Mouse (Mus musculus) lung, postnatal 14 days (tissue): ENCODE results near the gene Syn3.
"Not testable (repeated sequence)": the region's sequence is repeated elsewhere in the genome, so short reads cannot be mapped to it uniquely, and the experiment has no call there.

Experiments
- DNase-seq: peaks from one replicate; pipeline ENCODE4 v3.0.0; 2021

Syn3 gene

DNA sequence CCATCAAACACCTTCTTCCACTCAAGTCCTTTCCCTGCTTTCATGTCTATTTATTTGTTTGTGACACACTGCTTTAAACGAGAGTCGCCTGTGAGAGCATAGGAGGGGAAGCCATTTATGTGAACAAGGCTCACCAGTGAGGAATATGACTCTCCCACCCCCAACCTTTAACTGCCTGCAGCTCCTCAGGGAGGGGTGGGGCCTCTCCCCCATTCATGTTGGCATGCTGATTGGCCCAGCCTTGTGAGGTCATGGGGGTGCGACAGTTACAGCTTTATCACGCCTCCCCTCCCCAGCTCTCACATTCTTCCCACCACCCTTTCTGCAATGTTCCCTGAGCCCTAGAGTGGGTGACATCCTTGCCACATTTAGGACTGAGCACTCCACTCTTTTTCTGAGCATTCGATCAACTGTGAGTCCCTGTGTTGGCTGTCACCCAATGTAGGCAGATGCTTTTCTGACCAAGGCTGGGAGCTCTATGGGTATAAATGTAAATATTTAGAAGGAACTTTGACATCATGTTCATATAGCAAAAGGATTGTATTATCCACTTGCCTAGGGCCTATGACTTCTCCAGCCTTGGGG, 361.0 kb downstream of the Syn3 start:
- no peak for DNase-seq

DNA sequence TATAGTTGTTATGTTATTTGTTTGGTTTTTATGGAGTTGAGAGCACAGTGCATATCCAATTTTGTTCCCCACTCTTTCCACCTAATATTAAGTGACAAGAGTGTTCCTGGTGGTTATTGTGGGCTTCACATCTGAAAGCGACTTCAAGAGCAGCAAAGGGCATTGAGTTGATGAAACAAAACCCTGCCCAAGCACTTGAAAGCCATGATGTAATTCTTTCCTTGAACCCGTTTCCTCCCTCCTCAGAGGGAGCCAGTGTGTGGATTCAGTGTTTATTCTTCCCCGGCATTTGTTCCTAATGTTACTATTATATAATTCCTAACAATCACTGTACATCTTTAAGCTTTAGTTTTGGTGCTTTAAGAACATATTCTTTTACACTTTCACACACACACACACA, 361.6 kb downstream of the Syn3 start:
- DNase-seq, result no peak

DNA sequence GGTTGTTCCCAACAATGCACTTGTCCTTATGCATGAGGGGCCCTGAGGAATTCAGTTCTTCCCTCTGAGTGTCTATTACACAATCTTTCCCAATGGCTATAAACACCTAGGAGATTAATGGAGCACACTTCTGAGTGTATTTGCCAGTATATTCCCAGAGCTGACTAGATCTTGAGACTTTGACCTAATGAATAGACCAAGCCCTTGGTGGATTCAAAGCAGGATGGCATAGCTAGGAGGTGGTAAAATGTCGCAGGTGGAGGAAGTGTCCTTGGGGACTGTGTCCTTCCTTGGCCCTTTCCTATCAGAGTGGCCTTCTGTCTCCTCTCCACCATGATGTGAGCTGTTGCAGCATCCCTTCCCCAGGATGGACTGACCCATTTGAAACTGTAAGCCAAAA, 362.4 kb downstream of the Syn3 start:
- no peak for DNase-seq

DNA sequence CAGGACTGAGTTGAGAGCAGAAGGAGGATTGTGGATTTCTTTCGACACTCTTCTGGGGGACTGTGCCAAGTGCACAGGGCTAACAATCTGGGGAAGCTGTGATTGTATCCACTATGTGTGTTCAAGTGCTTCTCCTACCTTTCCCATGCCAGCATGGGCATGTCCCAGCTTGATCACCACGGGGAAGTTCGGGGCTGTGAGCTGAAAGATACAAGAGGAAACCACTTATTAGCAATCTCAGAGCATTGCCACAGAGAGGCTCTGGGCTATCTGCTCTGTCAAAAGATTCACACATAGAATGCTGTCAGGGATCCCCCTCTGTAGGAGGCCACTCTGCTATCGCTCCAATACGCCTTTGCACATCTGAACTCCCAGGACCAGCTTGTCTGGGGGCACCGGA, 363.8 kb downstream of the Syn3 start:
- no peak for DNase-seq

DNA sequence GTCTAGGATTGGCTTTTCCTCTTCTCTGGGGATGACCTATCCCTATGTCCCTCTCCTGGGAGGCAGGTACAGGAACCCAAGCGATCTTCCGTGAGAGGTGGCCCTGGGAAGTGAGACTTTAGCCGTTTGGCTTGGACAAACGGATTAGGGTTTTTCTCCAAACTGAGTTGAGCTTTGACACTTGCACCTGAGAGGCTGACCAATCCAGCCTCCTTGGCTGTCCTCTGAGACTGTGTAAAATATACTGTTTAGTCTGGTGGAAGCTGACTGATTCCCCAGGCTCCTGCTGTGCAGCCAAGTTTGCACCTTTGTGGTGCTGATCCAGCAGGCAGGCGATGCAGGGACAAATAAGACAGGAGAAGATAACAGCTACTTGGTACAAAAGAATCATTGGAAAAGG, 364.4 kb downstream of the Syn3 start:
- DNase-seq, result no peak

DNA sequence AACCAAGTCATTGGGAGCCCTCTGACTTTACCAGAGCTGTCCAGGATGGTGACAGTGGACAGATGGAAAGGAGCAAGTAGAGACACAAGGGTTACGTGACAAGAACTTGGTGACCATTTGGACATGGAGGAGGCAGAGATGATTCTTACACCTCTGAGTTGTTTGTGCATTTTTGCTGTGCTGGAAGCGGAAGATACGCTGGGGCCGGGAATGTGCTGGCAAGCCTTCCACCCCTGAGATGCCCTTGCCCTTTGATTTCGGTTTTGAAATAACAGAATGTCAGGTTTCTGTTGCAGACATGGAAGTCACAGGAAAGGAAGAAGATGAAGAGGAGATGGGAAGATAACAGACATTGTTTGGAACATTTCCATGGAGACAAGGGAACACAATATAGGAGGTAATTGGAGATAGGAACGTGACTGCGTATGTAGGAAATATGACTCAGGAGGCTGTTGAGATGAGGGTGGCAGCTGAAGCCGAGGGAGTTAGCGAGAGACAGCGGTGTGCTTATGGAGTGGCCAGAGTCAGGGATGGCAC, 366.2 kb downstream of the Syn3 start:
- DNase-seq, result no peak

DNA sequence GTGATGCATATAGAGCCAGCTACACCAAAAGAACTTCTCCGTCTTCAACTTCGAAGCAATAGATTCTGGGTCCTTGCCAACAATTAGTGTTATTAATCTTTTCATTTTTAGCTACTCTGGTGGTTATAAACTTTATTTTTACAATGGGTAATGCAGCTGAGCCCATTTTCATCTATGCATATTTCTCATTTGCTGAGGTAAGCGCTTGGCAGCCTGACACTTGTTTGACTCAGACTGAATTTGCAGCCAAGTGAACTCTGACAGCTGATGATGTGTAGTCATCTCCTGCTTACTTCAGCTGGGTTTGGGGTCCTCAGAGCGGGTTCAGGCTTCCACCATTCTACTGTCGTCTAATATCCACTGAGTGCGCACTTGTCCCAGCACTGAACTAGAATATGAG, 369.6 kb downstream of the Syn3 start:
- DNase-seq, result no peak

DNA sequence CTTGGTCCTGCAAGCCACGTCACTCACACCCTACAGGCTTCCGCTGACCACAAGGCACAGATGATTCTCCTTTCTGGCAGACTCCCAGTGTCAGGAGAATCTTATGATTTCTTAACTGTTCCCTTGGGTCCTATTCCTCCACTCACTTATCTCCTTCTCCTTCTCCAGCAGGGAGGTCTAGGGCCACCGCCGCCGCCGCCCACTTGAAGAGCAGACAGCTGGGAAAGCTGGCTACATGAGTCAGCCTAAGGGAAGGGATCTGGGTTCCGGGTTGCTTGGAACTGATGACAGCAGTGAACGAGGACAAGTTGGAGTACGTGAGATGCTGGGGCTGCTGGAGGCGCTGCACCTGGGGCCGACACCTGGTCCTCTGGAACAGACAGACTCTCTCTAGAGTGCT, 372.2 kb downstream of the Syn3 start:
- DNase-seq, result no peak

DNA sequence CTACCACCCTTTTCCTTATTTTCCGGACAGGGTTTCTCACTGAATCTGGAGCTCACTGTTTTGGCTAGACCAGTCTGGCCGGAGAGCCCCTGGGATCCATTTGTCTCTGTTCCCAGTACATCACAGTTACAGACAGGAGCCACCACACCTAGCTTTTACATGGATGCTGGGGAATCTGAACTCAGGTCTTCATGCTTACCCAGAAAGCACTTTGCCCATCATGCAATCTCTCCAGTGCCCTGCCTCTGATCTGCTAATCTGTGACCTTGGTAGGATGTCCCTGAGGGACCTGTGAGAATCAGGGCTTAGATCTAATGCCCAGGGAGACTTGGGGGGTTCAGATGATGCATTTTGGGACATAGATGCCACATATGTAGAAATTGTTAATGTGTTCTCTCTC, 373.3 kb downstream of the Syn3 start:
- no peak for DNase-seq

DNA sequence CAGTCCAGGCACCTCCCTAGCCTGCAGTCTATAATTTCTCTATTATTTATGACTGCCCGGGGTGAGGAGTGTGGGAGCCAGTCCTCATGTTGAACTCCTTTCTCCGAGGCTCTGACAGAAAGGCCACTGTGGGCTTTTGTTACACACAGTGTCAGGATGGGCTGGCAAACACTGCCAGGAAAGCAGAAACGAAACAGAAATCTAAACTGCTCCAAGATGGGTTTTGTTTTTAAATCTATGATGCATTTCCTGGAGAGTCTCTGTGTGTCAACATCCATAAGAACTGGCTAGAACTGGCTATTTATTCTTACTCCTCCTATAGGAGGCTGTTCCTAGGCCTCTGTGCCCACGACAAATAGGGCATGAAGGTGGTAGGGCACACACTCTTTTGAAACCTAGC, 374.6 kb downstream of the Syn3 start:
- no peak for DNase-seq

DNA sequence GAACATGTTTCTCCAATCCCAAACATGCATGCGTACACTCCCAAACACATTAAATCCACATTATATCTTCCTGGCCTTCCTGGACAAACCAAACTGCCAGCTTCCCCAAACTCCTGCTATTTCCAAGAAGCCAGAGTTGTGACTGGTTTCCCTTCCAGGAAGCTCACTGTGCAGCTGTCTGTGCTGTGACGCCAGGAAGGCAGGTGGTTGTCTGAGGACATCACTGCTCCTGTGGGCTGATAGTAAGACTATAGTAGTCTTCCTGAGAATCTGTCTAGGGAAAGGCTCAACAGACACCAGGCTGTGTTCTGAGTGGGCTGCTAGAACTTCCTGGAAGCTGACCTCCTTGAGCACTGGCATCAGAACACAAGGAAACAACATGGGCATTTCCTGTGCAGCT, 375.5 kb downstream of the Syn3 start:
- DNase-seq, result no peak

DNA sequence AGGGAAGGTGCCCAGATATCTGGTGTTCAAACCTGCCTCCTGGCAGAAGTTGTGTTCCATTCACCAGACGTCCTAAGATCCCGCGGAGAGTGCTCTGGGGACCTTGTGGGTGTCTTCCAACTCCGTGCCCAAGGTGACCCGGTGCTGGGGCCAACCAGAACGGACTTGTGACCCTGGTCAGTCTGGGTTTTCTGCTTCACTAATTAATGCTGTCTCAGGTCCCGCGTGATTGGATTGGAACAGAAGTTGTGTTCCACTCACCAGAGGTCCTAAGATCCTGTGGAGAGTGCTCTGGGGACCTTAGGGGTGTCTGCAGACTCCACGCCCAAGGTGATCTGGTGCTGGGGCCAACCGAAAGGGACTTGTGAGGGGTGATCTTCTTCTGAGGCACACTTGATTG, 376.2 kb downstream of the Syn3 start:
- DNase-seq, result not testable (repeated sequence)

DNA sequence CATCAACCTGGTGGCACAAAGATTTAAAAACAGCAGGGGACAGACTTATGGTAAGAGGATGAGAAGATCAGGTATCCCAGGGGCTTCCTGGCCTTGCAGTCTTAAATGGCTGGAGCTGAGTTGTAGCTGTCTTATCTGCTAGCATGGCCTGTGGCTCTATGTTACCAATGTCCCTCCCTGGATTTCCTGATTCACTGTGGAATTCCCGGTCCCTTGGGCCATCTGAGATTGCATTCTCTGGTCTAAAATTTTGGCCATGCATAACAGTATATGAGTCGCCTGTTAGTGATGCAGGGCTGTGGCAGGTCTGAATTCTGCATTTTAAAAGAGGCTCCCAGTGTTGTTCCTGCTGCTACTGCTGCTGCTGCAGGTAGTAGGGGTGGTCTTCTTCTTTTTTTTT, 382.4 kb downstream of the Syn3 start:
- DNase-seq, result no peak

DNA sequence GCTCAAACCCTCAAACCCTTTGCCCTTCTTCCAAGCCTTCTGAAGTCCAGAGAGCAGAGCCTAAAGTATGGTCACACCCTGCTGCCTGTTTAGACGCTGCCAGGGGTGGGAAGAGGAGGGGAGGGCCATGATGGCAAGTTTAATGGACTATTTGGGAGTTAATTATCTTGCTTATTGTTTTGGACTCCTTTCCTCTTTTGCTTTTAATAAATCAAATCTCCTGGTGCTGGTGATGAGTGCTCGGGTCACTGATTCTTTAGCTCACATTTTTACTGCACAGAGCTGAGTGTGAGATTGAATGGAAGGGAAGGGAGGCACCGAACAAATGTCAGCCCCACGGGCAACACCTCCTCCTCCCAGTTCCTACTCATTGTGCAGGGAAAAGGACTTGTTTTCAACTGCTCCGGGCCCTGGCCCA, 384.3 kb downstream of the Syn3 start:
- DNase-seq, result peak; percentile 22

DNA sequence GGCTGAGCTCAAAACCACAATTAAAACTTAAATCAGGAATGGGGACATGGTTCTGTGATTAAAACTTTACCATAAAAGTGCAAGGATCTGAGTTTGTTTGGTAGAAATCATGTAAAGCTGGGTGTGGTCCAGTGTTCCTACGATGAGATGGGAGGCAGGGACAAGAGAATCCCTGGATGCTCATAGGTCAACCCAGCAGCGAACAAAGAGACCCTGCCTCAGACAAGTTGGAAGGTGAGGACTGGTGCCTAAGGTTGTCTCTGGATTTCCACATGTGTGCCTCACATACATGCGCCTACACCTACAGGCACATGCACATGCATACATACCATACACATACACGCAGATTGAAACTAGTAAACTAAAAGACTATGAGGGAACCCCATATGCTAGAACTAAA, 389.9 kb downstream of the Syn3 start:
- no peak for DNase-seq

DNA sequence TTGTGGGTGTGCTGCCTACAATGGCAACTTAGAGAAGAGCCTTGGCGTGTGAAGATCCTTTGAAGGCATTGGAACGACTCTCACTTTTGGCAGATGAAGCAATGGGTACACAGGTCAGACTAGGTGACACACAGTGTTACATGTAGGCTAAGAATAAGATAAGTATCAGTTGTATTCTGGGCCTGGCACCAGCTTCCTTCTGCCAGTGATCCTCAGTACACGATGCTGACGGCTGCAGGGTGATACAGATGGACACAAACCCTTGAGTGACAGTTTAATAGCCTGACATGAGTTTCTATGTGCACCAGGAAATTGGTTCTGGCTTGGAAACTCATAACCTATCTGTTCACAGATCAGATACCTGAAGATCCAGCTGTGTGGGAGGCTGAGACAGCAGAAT, 391.0 kb downstream of the Syn3 start:
- DNase-seq, result no peak

DNA sequence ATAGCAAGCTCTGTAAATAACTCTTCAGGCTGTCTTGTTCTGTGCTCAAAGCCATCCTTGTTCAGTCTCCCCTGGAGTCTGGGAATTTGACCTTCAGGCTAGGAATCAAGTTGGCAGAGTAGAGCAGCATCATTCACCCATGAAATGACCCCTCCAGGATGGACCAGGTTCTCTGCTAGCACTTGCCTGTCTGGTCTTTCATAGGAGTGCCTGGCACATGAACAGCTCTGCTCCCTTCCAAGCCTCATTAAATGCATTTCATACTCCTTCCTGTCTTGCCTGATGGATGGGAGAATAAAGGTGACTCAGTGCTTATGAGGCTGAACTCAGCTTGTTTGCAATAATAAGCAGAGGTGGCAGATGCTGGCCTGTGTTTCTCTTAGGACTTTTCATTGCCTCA, 394.7 kb downstream of the Syn3 start:
- DNase-seq, result no peak

DNA sequence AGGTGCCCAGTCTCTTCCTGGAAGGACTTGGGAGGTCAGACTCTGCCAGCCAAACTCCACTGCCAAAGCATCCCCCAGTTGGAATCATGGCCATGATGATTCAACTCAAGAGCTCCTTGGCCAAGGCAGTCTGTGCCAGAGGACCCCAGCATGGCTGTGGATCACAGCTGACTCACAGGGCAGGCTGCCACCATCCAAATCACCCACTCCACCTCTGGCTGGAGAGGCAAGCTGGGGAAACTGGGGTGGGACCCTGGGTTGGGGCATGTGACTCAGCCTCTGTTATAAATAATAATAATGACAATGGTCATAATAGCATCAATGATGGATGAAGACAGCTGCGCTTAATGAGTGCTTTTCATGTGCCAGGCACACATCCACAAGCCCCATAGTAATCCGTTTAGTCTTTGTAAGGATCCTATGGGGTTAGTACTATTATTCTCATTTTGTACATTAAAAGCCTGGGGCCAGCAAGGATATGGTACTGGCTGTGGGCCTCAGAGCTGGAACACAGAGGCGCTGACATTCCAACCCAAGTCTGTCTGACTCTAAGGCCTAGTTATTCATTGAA, 398.3 kb downstream of the Syn3 start:
- peak; percentile 20 for DNase-seq

DNA sequence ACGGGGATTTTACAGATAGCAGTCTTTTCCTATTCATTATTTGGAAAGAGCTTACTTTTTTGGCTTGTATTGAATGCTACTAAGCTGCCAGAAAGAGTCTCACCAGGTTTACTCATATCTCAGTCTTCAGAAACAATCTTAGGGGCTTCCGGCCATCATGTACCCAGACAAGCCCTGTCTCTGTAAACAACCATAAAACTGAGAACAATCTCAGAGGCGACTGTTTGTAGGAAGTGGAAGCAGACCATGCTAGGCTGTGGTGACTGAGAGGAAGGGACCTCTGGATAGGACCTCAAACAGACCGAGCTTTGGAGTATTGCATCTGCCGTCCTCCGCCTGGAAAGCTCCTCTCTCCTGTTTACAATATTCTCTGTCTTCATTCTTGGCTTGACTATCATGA, 400.3 kb downstream of the Syn3 start:
- DNase-seq, result peak; percentile 13

DNA sequence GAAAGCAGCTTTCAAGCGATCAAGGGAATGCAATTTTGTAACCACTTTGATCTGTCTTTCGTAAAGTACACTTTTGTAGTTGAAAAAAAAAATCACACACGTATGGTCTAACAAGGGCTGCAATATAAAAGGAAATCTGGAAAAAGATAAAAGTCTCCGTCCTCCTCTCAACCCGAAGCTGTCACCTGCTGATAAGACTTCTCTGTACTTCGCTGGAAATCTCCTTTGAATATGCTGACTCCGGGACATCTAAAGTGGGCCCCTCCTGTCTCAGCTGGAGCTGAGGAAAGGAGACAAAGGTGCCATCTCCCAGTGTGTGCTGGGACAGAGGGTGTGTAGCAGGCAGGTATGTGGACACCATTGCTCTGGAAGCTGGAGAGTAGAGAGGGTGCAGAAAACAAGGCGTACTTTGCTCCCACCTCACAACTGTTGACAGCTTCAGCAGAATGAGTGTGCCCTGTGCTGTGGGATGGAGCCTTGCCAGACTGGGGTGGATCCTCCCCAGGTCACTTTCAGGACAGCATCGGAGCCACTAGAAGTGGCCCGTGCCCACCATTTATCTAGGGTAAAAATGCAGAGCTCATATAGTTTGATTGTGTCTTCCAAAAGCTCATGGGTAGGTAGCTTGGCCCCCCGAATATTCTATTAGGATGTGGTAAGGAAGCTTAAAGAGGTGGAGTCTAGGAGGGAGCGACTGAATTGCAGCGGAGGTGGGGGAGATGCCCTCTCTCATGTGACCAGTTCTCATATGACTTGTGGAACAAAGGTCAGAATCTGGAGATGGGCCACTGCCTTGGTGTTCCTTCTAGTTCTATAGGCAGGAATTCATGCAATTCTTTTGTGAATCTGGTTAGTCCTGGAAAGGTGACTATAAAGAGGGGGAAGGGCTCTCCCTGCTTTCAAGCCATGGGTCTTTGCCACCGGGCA, 405.3 kb downstream of the Syn3 start:
- DNase-seq, result no peak

DNA sequence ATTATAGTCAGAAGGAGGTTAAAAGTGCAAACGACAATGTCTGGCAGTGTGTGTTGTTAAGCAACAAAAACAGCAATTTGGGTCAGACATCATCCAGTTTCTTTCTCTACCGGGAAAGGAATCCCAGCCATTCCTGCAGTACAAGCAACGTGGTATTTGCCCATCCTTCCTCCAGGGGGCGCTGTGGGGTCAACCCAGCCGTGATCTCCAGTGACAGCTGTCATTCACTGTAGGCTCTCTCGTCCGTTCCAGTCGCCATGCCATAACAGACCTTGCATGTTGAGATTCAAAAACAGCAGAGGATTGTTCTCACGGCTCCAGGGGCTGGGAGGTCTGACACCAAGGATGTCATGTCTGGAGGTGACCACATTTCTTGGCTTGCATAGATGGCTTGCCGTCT, 406.8 kb downstream of the Syn3 start:
- DNase-seq, result peak; percentile 70

DNA sequence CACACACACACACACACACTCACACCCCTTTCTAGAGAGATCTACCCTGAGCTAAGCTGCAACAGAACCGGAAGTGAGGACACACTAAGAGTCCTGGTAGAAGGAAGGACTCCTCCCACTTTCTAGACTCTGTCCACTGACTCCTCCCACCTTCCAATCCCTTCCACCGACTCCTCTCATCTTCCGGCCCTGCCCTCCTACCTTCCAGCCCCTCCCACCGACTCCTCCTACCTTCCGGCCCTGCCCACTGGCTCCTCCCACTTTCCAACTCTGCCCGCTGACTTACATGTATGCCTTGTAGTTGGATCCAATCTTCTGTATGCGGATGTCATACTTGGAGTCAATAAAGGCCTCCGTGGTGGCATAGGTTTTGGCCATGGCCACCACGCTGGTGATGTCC, 418.8 kb downstream of the Syn3 start:
- DNase-seq, result no peak

DNA sequence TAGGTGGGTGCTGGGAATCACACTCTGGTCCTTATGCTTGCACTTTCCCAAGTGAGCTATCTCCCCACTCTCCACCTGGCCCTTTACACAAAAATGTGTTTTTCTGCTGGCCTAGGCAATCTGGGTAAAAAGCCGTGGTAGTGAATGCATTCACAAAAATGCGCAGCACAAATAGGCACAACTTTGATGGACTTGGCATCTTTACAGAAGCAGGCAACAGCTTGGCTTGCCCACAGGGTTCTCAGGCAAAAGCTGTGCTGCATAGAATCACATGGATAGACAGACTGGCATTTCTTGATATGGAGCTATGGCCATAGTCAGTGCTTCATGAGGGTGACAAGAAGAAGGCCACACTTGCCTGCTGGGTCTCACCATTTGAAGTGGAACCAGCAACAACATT, 419.9 kb downstream of the Syn3 start:
- DNase-seq, result no peak

DNA sequence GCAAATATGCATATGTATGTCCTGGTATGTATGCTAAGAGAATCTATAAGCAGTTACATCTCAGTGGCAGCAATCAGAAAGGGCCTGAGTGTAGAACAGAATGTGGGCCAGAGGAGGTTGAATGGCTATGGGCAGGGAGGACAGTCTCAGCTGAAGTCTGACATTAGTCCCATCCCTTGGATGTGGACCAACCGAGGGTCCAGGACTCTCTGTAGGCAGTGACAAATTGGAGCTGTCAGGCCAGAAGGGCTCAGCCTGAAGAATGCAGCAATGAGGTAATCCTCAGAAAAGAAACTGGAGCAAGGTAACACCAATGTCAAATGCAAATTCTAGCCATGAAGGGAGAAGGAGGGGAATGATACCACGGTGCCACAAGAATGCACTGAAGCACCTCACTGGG, 421.4 kb downstream of the Syn3 start:
- no peak for DNase-seq
